Mouse (Mus musculus): ENCODE measurements around the gene Ryr1. TPM values are rescaled to one million over a fixed set of nuclear protein-coding genes. Genes with fewer than 3 reads are reported as not detected.
"Not testable (repeated sequence)": the region's sequence is repeated elsewhere in the genome, so short reads cannot be mapped to it uniquely, and the experiment has no call there.

Gene Ryr1
- total RNA-seq, 2 experiments from 2014 or later, result 0.05 TPM

DNA sequence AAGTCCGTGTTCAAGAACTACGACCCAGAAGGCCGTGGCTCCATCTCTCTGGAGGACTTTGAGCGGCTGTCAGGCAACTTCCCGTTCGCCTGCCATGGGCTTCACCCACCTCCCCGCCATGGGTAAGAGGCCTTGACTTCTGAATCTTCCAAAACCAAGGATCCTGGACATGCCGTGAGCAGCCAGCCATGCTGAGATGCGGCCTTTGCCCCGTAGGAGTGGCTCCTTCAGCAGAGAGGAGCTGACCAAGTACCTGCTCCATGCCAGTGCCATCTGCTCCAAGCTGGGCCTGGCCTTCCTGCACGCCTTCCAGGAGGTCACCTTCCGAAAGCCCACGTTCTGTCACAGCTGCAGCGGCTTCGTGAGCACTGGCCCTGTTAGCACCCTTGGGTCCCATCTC, 23.8 kb upstream of the Ryr1 start:
- DNase-seq, result no peak
- intact Hi-C loops (cut with DNase I), result no loop called here

DNA sequence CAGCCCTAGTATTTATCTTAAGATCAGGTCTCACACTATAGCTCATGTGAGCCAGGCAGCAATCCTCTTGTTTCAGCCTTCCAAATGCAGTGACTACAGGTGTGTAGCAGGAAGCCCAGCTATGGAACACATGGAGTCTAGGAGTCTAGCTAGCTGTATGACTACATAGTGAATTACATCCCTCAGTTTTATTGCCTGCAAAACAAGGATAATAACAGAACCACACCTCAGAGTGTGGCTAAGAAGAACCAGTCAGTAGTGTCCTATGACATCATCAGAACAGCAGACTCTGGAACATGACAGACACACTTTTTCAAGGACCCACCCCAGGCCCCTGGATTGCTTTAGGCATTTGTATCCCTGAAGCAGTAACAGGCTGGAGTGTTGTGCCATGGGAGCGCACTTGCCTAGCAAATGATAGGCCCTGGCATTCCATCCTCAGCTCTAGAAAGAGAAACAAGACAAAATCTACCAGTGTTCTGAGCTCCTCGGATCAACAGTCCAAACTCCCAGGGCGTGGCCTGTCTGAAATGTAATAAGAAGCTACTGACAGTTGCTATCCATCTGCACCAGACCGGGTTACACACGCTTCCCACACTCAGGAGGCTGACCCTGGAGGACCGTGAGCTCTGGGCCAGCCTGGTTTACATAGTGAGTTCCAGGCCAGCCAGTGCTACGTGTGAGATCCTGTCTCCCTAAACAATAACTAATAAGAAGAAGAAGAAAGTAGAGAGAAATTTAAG, 21.8 kb upstream of the Ryr1 start:
- no peak for DNase-seq
- intact Hi-C loops (cut with DNase I), result no loop called here

DNA sequence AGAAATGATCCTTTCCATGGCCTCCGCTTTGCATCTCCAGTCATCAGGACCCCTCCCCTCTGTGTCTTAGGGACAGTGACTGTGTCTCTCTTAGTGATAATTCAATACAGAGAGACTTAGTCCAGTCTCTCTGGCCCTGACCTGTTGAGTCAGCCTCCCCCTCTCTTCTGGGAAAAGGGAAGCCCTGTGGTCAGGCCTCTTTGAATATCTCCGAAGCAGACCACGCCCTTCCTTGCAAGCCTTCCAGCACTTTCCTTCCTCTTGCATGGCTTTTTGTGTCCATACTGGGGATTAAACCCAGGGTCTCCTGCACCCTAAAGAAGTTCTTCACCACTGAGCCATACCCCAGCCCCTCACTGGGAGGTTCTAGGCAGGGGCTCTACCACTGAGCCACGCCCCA, 19.0 kb upstream of the Ryr1 start:
- intact Hi-C loops (cut with DNase I), result no loop called here
- no peak for DNase-seq

DNA sequence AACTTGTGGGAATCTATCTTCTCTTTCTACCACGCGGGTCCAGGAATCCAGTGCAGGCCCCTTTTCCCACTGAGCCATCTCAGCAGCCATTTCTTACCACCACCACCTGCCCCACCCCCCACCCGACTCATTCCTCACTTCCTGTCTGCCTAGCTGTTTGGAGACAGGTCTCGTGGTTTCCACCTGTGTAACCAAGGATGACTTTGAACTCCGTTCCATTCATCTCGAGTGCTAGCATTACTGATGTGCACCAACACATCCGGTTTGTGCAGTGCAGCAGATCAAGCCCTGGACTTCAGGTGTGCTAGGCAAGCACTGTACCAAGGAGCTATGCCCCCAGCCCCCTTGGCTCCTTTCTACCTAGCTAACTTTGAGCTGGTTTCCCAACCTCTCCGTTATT, 16.4 kb upstream of the Ryr1 start:
- DNase-seq, result no peak
- intact Hi-C loops (cut with DNase I), result no loop called here

DNA sequence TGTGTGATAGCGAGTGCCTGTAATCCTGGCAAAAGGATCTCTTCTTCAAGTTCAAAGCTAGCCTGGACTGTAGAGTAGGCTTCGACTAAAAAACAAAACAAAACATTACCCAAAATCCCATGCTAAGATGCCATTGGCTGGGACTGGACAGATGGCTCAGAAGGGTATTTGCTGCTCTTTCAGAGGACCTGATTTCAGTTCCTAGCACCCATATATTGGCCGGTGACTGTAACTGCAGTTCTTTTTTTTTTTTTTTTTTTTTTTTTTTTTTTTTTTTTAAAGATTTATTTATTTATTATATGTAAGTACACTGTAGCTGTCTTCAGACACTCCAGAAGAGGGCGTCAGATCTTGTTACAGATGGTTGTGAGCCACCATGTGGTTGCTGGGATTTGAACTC, 14.3 kb upstream of the Ryr1 start:
- DNase-seq; intact Hi-C loops (cut with DNase I): not testable (repeated sequence)

DNA sequence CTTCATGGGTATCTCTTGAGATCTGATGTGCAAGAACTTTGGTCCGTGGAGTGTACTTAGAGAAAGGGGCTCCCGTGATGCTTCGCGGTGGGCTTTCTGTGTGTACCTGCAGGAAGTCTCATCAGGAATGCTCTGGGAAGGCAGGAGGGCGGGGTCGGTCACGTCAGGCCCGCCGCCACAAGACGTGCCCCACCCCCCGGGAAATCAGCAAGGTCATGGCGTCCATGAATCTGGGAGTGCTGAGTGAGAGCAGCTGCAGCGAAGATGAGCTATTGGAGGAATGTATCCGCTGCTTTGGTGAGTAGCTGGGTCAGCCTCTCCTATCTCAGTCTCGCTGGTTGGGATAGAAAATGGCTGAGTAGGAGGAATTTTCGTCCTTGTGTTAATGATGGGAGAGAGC, 12.4 kb upstream of the Ryr1 start:
- DNase-seq, result no peak

DNA sequence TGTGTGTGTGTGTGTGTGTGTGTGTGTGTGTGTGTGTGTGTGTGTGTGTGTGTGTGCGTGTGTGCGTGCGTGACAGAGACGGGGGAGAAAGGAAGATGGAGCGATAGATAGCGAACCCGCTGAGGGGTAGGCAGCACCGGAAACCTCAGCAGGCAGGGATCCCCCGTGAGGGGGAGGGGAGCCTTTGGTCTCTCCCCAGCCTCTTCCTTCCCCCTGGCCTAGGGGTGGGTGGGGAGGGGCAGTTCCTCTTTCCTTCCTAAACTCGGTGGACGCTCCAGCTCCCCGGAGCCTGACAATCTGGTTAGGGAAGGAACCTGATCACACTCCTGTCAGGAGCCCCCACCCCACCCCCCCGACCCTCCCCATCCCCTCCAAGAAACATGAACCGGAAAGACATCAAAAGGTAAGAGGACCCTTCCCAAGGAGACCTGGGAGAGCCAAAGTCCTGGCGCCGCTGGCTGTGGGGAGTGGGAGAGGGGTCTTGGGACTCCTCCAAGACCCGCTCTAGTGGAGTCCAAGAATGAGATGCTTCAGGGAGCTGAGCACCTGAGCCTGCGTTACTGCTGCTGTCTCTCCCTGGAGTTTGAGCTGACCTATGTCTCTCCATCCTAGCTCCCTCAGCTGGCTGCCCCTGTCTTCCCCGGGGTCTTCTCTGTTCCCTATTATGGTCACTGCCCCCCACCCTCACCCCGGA, 9.9 kb upstream of the Ryr1 start, which contains the start of gene Rasgrp4:
Rasgrp4 (plus strand) TSS at position 159 of the 694 bp plus-strand sequence.
- DNase-seq, result peak; percentile 35 to 38
- intact Hi-C loops (cut with DNase I), result no loop called here

More for the DNA sequence above, 12.4 kb upstream of the Ryr1 start:
- intact Hi-C loops (cut with DNase I), result no loop called here

DNA sequence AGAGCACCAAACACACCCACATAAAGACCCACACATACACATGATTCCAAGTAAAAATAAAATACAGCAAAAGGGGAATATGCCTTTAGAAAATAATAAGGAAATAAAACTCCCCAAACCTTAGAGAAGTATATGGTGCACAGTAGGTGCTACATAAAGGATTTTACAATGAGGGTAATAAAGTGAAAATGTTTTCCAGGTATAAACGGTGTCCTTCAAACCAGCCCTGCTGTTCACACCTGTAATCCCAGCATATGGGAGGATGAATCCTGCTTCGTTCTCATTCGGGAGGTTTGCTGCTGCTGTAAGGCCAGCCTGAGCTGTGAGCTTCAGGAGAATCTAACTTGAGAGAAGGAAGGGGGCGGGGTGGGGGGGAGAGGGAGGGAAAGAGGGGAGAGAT, 9.3 kb upstream of the Ryr1 start:
- intact Hi-C loops (cut with DNase I), result no loop called here
- no peak for DNase-seq

DNA sequence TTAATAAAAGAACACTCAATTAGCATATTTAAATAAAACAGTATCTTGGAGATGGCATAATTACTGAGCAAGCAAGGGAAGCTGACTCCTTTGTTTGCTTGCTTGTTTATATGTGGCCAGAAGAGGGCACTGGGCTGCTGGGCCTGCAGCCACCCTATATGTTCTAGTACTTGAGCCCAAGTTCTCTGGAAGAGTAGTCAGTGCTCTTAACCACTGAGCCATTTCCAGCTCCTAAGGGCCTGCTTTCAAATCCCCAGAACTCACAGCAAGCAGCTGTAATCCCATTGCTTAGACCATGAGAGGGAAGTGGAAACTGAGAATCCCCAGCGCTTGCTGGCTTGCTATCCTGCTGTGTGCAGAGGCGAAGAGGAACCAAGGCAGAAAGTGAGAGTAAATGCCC, 3.7 kb upstream of the Ryr1 start:
- DNase-seq, result no peak
- intact Hi-C loops (cut with DNase I), result loop anchor here (5.0 kb wide), 2 partner anchors 119 to 169 kb away; partner anchors contain the start of gene 2200002D01Rik

DNA sequence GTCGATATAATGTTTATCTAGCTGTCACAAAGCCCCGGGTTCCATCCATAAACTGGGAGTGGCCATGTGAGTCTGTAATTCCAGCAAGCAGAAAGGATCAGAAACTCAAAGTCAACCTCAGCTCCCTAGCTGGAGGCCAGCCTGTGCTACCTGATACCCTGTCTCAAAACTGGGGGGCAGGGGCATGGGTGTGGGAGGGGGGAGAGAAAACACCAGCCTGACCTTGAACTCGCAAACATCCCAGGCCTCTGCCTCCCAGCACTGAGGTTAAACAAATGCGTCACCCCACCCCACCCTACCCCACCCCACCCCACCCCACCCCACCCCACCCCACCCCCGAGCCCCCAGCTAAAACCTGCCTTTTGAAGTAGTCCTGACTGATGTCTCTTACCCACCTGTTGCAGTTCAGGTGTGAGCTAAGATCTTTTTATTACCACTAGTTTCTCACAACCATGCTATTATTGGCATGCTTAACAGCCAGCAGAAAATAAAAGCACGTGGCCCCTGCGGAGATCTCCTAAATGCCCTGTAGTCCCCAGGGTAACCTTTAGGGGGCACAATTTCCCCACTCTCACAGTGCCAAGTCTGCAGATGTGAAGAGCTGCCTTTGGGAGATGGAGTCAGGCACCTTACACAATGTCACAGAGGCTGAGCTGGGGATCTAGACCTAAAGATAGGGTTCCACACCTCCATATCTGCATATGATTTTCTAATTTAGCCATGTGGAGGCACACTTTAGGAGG, 1.4 kb upstream of the Ryr1 start:
- intact Hi-C loops (cut with DNase I), result loop anchor here (5.0 kb wide), 2 partner anchors 121 to 171 kb away; partner anchors contain the start of gene 2200002D01Rik
- peak; percentile 52 to 66 for DNase-seq

DNA sequence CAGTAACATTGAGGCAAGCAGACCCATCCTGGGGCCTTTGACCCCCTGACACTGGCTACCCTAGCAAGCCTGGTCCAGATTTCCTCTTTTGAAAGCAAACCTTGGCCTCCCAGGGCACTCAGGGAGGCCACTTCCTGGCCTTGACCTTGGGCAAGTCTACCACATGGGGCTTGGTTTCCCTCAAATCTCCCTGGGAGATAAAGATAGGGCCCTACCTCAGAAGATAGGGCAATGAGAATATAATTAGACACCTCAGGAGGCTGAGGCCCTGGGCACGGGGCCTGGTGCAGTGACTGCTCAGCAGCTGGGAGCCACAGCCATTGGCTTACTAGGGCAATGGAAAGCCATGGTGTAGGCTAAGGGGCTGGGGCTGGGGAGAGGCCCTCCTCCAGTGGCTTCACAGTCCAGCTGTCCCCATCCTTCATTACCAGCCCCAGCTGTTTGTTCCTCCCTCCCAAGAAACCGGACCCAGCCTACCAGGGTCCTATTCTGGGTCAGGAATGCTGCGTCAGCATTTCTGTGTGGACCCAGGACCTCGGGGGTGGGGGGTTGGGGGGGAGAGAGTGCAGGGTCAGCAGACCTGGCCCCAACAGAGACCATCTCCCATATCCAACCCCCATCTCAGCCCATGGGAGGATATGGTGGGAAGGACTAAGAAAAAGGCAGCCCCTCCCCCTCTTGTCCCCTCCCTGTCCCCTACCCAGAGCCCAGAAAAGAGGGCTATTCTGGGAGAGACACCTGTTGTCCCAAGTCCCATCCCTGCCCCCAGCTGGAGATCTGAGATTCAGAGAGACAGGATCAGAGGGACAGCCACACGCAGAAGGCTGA, 1.2 kb downstream of the Ryr1 start:
- intact Hi-C loops (cut with DNase I), result no loop called here
- no peak for DNase-seq

DNA sequence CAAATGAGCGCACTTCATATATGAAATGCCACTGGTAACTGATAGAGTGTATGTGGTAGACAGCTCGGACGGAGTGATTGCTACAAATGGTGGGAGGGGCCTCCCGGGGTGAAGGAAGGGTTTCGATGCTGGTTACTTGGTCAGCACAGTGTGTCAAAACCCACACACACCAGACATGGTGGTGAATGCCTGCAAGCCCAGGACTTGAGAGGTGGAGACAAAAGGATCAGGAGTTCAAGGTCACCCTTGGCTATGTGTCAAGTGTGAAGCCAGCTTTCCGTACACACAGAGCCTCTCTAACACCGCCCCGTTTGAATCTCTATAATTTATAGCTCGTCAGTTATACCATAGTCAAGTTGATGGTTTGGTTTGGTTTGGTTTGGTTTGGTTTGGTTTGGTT, 2.2 kb downstream of the Ryr1 start:
- DNase-seq, result no peak
- intact Hi-C loops (cut with DNase I), result no loop called here

DNA sequence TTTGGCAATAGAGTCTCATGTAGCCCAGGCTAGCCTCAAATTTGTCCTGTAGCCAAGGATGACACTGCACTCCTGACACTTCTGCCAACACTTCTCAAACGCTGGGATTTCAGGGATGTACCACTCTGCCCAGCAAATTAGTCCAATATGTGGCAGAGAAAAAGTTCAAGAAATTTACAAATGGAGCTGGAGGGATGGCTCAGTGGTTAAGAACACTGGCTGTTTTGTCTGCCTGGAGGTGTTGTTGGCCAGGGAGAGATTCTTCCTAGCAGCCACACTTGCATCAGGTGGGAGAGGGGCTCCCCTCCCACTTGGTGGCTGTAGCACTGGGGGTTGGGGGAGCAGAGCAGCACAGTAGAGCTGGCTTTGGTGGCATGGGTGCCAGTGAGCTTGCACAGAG, 5.5 kb downstream of the Ryr1 start:
- intact Hi-C loops (cut with DNase I), result no loop called here
- DNase-seq, result no peak

DNA sequence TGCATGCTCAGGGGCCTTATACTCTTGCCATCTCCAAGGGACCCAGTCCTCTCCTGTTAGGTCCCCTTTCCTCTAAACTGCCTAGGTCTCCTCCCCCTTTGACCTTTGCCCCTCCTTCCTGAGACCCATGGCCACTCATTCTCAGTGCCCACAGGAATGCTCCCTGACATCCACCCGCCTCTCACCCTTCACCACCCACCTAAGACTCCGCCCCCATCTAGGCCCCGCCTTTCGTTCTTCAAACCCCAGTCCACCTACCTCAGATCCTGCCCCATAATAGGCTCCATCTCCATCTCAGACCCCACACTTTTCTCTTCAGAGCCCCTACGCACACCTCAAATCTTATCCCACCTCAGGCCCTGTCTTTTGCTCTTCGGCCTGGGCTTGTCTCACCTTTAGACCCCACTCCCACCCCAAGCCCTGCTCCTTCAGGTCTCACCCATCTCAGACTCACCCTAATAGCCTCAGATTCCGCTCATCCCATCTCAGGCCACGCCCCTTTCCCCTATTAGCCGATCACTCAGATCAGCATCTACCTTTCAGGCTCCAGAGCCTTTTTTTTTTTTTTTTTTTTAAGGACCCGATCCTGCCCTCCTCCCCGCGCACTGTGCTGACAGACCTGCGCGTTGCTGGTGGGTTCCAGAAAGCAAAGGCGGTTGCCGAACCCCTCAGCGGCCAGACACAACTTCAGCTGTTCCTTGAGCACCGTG, 6.7 kb downstream of the Ryr1 start:
- intact Hi-C loops (cut with DNase I), result no loop called here
- no peak for DNase-seq

DNA sequence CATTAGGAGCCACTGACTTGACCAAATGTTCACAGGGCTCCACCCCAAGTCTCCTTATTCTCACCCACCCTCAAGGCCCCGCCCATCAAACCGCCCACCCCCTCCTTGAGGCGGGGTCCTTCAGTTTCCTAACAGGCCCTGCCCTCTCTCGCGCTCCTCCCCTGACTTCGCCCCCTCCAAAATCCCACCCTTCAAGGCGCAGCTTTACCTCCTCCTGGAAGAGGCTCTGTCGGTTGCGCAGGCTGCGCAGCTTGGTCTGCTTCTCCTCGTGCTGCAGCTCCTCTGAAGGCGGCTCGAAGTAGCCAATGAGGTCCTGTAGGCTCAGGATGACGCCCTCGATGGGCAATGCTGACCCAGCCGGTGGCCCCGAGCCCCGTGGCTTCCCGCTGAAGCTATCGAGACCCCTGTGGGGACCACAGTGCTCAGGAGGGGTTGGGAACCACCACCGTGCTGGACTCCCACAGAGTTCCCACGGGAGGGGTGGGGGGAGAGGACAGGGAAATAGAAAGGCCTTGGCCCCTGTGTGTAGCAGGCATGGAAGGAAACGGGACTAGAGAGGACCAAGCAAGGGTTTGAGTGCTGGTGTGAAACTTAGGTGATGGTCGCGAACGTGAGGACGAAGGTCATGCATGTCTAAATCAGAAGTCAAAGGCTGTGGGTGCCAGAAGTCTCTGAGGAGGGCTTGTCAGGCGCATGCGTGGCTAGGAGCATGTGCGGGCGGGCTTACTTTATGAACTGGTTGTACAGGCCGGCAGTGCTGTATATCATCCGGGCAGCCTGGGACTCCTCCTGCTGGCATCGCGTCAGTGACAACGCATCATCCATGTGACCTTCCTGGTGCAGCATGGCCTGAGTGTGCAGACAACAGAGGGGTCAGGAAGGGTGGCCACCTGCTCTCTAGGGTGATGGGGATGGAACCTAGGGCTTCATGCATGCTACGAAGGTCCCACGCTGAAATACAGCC, 15.7 kb downstream of the Ryr1 start:
- peak; percentile 51 to 55 for DNase-seq
- intact Hi-C loops (cut with DNase I), result no loop called here

DNA sequence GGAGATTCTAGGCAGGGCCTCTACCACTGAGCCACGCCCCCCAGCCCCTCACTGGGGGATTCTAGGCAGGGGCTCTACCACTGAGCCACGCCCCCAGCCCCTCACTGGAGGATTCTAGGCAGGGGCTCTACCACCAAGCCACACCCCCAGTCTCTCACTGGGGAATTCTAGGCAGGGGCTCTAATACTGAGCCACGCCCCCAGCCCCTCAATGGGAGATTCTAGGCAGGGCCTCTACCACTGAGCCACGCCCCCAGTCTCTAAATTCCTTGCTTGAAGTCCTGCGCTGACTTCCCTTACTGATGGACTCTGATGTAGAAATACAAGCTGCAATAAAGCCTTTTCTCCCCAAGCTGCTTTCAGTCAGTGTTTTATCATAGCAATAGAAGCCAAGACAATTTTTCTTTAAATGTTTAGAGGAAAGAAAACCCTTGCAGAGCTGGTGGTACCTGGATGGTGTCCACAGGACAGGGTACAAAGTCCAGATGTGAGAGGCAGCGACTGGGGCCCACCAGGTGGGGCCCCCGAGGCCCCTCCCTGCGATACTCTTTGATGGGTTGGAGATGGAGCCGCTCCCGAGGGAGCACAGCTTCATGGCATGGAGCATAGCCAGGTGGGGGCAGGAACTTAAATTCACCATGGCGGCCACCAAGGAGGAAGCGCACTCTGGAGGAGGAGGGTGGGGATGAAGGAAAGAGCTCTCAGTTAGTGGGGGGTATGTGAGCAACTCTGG, 23.5 kb downstream of the Ryr1 start:
- no peak for DNase-seq
- intact Hi-C loops (cut with DNase I), result no loop called here

DNA sequence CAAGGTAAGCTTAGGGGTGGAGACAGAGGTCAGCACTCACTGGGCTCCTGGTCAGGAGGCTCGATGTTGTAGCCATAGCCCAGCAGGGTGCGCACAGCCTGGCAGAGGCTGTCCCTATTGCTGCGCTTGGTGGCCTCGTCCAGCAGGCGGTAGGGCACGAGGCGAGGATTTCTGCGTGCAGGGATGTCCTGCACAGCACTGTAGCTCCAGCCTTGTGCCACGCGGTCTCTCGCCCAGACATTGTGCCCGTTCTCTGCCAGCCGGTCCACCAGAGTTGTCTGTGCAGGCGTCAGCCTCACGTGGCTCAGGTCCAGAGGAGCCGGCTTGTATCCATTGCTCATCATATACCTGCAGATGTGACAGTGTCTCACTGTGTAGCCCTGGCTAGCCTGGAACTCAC, 27.8 kb downstream of the Ryr1 start:
- DNase-seq, result no peak
- intact Hi-C loops (cut with DNase I), result no loop called here

DNA sequence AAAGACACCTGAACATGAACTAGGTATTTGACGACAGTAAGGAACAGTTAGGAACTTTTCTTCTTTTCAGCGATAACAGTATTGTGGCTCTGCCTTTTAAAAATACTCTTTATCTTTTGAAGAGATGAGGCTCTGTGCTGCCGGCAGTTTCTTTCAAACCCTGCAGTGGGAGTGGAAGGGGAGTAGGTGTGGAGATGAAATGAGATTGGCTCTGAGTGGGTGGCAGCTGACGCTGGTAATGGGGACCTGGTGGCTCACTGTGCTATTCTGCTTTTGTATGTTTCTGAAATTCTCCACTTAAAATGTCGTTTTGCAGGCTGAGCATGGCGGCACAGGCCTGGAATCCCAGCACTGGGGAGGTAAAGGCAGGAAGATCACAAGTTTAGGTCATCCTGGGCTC, 36.2 kb downstream of the Ryr1 start:
- no peak for DNase-seq
- intact Hi-C loops (cut with DNase I), result no loop called here
